Mouse (Mus musculus) cerebellum, adult 2 months (tissue): ENCODE data around the gene Gm10352. TPM values are rescaled to one million over a fixed set of nuclear protein-coding genes. Genes with fewer than 3 reads are reported as not detected.
"Not testable (repeated sequence)": the region's sequence is repeated elsewhere in the genome, so short reads cannot be mapped to it uniquely, and the experiment has no call there.

Source experiments
- DNase-seq, 2 experiments: peaks; one replicate each; pipeline ENCODE4 v3.0.0; 2021
- H3K27ac ChIP-seq: fragments of 200-500 bp; 2 replicates; pipeline ENCODE4 v1.5.1; 2012; ENCODE audit warnings: low read length, control low read depth, inconsistent platforms; ENCODE audit not compliant: insufficient read depth
- H3K27me3 ChIP-seq: fragments of 200-500 bp; 2 replicates; pipeline ENCODE4 v1.6.1; 2012; ENCODE audit warnings: inconsistent platforms, mild to moderate bottlenecking, low read length, moderate library complexity; ENCODE audit not compliant: control insufficient read depth, insufficient read depth
- H3K4me1 ChIP-seq: fragments of 200-500 bp; 2 replicates; pipeline ENCODE4 v1.6.1; 2011; ENCODE audit warnings: low read length; ENCODE audit not compliant: control insufficient read depth, insufficient read depth
- H3K4me3 ChIP-seq: fragments of 200-500 bp; replicated peaks from 2 replicates; pipeline ENCODE3; 2011; ENCODE audit warnings: mild to moderate bottlenecking, low read depth, low read length, control low read depth; ENCODE audit not compliant: insufficient read depth
- WGBS: fragments of 180-500 bp; shearing (Covaris S2); methylation state at CpG from one replicate; pipeline ENCODE4 v1.1.7; 2018; 5-methylcytosine and 5-hydroxymethylcytosine counted together
- polyA plus RNA-seq: library from polyadenylated mRNA; depleted of rRNA; stranded (reverse); fragments of >200 nt; gene quantifications from 2 replicates; pipeline ENCODE4 v1.2.3, GENCODE M21; 2012; rRNA removed

Gm10352 gene
- not detected in 2 replicates for polyA plus RNA-seq

GRCm38 (mm10) chrY:2900689-2901088 is at the start of gene Gm10352:
TSS of gene Gm10352 (plus strand) at chrY:2900989.
- DNase-seq, H3K27ac ChIP-seq, H3K27me3 ChIP-seq, H3K4me3 ChIP-seq, H3K4me1 ChIP-seq: not testable (repeated sequence)
- no CpG with 5 or more reads among the region's 9 CpGs for WGBS

- not testable (repeated sequence) for H3K4me3 ChIP-seq, DNase-seq, H3K27ac ChIP-seq, H3K27me3 ChIP-seq, H3K4me1 ChIP-seq
- no CpG with 5 or more reads among the region's 9 CpGs for WGBS
Observed at GRCm38 (mm10) chrY:2932282-2932681, 31.5 kb downstream of the Gm10352 start, which contains the start of gene Gm29289. TSS of gene Gm29289 (plus strand) at chrY:2932582.

Other genes with a start within 250 kb of the Gm10352 start
- not detected in 2 replicates for gene Sry, start 237.3 kb upstream of the Gm10352 start, polyA plus RNA-seq
- gene H2al2b, start 180.3 kb upstream of the Gm10352 start, polyA plus RNA-seq = not detected in 2 replicates
- gene Gm4064, start 104.8 kb upstream of the Gm10352 start, polyA plus RNA-seq = not detected in 2 replicates
- gene Rbmy, start 70.3 kb upstream of the Gm10352 start, polyA plus RNA-seq = not detected in 2 replicates
- not detected in 2 replicates for gene Gm10256, start 70.3 kb upstream of the Gm10352 start, polyA plus RNA-seq
- not detected in 2 replicates for gene Gm29289, start 31.6 kb downstream of the Gm10352 start, polyA plus RNA-seq